Mouse (Mus musculus) cerebral cortex, adult 2 months (tissue): Measurements from ENCODE around the gene Celf5.

Source experiments
- WGBS: fragments of 180-500 bp; shearing (Covaris S2); methylation state at CpG from one replicate; pipeline ENCODE4 v1.1.7; 2018; 5-methylcytosine and 5-hydroxymethylcytosine counted together

Gene Celf5

DNA sequence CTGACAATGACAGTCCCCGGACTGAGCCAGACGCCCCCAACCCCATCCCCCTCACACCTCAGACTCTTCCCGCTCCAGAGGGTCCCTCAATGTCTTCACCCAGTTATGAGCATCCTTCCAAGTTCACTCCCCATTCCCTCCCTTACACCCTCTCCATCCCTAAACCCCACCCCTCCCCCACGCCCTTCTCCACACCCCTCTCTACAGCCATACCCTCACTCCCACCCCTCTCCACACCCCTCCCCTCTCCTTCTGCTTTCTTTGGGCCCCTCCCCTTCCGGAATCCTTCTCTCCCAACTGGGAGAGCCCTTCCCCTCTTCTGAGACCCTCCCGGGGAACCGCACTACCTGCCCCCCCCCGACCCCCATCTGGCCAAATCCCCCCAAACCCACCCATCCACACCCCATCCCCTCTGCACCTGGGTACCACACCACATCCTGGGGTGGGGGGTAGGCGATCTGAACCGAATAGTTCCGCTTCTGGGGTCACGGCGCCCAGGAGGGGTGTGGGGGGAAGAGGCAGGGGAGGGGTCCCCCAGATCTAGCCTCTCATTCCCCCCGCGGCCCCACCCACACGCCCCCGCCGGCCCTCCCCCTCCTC, 10.0 kb downstream of the Celf5 start:
- 2% methylated on average over 17 of the region's 18 CpGs for WGBS

DNA sequence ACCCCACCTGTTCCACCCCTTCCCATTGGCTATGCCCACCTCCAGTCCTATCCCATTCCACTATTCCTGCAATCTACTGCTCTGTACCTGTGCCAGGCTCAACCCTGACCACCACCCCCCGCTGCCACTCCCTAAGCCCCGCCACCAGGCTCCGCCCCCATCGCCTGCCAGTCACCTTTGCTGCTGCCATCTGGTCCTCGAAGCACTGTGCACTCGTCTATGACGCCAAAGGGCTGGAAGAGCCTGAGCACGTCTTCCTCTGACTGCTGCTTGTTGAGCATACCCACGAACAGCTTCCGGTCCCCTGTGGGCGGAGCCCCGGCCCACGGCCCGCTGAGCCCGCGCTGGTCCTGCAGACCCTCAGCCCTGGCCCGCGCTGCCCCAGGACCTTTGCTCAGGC, 12.1 kb downstream of the Celf5 start:
- 31% methylated on average over 18 of the region's 18 CpGs for WGBS

DNA sequence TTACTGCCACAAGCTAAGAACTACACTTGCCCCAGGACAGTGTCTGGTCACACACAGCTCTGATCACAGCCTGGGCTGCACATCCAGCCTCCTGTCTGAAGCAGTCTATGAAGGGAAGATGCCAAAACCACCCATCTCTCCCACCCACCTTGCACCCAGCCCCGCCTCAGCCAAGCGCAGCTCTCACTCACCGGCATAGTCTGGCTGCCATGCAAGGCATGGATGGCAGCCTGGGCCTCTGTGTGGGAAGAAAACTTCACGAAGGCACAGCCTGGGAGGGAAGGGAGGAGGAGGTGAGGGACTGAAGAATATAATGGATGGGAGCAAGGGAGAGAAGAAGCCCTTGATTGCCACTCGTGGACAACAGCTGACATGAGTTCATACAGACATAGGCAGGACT, 13.3 kb downstream of the Celf5 start:
- 38% methylated on average over 5 of the region's 5 CpGs for WGBS

DNA sequence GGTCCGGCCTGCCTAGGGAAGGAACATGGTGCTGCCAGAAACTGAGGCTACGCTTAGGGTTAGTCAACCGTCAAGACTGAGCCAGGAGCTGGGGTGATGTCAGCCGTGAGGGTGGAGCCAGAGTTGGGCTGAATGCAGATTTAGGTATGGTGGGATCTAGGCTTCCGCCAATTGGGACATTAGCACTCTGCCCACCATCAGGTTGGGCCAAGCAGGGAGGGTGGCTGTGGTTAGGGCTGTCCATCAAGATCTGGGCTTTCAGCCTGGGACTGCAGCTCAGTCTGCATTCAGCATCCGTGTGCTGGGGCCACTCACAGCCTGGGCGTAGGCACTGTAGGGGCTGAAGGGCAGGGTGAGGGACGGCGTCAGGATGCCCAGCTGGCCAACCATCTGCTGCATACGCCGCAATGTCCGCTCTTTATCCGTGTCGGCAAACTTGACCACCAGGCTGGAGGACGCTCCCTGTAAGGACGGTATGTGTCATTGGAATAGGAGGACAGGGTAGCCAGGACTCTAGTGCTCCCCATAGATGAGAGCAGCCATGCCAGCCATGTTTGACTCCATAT, 14.8 kb downstream of the Celf5 start:
- WGBS, result 52% methylated on average over 16 of the region's 16 CpGs

DNA sequence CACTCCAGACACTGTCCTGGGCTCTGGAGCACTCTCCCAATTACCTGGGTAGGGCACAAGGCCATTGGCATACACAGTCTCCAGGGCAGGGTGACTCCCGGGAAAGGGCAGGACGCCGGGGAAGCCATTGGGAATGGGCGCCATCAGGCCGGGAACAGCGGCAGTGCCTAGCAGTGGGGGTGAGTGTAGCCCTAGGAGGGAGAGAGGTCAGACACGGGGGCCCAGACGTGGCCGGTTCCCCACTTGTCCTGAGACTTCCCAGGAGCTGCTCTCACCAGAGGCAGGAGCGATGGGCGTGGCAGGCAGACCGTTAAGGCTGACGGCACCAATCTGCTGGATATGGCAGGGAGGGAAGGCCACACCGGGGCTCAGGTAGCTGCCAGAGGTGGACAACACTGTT, 15.6 kb downstream of the Celf5 start:
- 76% methylated on average over 14 of the region's 14 CpGs for WGBS

DNA sequence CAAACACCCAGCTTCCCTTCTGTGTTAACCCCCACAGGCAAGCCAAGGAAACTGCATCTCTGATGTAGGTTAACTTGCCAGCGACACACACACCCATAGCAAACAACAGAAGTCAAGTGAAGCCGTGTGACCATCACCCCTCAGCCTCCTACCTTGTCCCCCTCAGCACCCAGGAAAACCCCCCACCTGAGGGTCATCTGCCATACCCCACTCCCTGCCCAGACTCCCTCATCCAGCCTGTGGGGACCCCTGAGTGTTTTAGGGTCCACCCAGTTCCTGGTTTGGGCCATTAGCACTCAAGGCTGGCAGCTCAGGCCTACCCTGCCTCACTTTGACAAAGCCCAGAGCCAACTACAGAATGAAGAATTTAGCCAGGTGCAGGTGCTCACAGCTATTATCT, 16.4 kb downstream of the Celf5 start:
- WGBS, result 57% methylated on average over 2 of the region's 2 CpGs

DNA sequence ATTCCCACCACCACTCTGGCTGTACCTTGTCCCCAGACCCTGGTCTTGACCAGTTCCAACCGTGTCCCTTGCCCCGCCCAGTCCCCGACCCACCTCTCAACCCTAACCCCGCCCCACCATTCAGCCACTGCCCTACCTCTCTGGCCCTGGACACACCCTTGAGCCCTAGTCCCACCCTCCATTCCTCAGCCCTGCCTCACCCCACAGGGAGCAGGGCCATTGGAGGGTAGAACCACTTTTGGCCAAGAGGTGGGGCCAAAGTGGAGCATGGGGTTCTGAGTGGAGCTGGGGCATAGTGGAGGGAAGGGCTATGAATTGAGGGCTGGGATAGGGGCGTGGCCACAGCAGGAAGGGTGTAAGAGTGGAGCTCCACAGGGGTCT, 17.3 kb downstream of the Celf5 start:
- 17% methylated on average over 5 of the region's 5 CpGs for WGBS

DNA sequence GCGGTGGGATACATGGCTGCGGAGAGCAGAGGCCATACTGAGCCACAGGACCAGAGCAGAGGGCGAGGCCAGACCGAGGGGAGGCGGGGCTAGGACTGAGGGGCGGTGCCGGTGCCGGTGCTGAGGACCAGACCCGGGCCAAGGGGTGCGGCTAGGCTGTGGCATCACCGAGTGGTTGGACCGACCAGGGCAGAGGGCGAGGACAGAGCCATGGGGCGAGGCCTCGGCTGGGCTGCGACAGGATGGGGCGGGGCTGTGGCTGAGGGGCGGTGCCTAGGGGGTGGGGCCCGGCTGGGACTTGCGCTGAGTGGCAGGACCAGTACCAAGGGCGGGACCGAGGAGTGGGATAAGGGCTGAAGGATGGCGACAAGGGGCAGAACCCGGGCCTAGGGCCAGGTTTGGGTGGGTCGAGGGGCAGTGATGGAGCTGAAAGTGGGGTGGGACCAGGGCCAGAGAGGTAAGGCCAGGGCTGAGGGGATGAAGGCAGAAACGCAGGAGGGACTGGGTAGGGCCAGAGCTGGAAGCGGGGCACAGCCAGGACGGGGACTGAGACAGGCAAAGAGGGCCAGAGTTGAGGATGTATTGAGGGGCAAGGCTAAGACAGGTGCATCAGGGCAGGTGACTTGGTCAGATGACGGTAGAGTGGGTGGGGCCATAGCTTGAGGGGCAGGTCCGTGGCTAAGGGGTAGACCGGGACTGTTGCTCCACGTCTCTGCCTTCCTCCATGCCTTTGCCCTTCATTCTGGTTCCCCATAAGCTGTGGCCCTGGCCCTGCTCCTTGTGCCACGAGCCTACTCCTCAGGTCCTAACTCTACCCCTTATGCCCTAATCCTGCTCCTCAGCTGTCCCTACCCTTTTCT, 17.9 kb downstream of the Celf5 start:
- 16% methylated on average over 32 of the region's 33 CpGs for WGBS

DNA sequence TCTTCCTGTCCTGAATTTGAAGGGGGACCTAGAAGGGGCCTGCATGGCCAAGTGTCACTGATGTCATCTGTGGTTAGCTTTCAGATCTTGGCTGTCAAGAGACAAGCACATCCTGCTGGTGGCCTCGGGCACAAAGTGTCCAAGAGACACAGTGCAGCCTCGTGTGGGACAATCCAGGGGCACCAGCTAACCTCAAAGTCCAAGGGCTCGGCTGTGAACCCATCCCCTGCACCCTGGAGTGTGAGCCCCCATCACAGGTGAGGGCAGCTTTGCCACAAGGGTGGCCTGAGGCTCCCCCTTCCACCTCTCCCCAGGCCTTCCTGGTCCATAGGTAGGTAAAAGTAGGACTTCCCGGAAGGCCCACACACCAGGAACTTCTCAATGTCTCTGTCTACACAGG, 19.0 kb downstream of the Celf5 start:
- 76% methylated on average over 4 of the region's 4 CpGs for WGBS

DNA sequence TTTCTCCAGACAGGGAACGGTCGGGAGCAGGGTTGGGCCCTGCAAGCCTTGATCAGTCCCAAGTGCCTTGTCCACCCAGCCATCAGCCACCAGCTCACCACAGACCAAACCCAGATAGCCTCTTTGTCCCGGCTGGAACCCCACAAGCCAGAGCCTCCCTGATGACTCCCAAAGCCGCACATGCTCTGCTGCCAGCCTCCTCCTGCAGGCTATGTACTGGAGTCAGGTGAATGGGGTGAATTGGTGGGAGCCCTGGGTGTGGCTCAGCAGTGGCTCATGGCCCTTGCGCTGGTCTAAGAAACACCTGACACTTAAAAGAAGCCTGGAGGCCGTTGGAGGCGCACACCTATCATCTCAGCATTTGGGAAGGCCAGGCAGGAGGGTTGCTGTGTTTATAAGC, 19.6 kb downstream of the Celf5 start:
- WGBS, result 78% methylated on average over 7 of the region's 7 CpGs

DNA sequence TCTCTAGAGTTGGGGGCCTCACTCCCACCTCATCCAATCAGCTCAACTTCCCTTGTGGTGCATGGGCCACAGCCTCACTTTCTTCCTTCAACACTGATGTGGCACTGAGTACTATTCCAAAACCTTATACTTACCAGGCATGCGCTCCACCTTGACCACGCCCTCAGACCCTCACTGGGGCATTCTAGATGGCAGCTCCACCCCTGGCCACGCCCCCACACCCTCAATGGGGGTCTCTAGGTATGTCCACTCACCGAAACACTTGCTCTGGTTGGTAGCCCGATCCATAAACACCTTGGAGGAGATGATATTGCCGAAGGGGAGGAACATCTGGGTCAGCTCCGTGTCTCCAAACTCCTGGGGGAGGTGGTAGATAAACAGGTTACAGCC, 20.1 kb downstream of the Celf5 start:
- 40% methylated on average over 7 of the region's 7 CpGs for WGBS

DNA sequence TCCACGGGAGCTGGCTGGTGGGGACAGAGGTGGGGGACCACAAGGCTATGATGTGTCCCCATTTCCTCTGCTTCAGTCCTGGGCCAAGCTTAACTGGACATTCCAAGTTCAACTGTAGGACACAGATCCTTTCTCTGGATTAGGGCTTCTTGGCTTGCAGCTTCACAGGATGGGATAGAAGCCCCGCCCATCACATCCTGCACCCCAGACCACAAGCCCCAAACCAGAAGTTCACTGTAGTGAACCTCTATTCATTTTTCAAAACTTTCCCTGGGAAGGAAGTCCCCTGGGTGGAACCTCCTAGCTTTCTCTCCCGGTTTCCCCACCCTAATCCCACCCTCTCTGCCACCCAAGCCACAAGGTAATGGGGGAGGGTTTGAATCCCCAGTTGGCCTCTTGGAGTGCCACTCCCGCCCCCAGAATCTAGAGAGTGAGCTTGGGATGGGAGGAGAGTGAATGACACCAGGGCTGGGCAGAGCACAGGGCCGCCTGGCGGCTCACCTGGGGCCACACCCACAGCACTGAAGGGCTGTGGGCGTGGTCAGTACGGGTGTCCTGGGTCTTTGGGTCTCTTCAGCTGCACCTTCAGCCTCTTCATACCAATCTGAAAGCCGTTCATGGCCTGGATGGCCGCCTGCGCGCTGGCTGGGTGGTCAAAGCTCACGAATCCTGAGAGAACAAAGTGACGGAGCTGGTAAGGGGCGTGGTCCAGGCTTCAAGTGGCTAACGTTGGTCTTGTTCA, 20.7 kb downstream of the Celf5 start:
- 25% methylated on average over 16 of the region's 16 CpGs for WGBS

DNA sequence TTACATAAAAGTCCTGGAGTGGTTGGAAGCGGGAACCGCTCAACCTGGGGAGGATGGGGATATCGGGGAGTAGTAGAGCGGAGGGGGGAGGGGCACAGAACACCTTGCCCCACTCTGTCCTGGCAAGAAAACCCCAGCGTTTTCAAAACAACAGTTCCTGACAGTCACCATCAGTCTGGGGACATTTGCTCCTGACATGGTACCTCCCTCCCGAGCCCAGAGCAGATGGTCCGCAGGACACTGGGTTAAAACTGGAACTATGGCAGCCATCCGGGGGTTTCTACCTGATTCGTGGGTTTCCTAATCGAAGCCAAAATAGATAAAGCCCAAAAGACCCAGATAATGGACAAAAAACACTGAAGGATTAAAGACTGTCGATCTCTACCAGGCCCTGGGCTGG, 21.6 kb downstream of the Celf5 start:
- 54% methylated on average over 11 of the region's 11 CpGs for WGBS

DNA sequence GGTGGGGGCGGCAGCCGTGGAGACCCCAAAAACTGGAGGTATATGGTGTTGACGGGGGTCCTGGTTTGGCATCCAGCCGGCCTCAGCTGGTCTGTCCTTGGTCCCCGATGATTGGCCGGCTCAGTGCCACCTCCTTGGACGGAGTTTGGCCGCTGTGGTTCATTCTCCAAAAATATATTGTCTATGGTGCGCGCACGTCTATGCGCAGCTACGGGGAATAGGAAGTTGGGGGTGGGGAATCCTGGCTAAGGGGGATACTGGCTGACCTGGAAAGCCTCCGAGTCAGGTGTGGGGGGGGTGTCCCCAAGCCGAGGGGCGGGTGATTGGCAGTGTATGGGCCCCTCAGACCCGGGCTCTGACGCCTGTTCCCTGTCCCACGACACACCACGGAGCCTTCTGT, 22.0 kb downstream of the Celf5 start:
- 36% methylated on average over 20 of the region's 20 CpGs for WGBS

DNA sequence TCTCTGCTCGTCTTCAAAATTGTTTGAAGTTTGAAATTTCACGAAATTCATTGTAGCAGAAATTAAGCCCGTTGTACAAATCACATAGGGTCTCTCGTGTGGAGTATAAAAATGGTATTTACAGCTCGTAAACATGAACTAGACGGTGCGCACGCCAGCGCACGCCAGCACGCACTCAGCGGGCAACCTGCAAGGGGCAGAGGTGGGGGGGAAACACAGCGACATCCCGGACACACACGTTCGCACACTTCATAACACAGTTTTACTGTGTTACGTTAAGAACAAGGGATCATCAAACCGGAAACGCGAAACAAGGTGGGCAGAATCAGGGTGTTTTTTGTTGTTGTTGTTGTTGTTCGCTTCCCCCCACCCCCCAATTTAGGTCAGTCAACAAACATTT, 23.1 kb downstream of the Celf5 start:
- WGBS, result 71% methylated on average over 21 of the region's 21 CpGs

DNA sequence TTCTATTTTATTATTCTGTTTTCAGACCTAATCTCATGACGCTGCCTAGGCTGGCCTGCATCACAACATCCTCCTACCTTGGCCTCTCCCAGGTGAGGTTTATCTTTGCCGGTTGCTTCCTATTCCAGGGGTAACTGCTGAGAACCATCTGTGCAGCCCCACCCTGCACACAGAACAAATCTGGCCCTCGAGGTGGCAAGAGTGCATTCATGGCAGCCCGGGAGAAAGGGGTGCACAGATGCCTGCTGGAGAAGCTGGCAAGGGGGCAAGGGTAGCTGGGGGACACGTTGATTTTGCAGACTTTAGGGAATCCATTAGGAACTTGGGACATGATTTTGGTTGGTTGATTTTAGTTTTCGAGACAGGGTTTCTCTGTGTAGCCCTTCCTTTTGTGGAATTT, 24.2 kb downstream of the Celf5 start:
- WGBS, result 49% methylated on average over 6 of the region's 6 CpGs

DNA sequence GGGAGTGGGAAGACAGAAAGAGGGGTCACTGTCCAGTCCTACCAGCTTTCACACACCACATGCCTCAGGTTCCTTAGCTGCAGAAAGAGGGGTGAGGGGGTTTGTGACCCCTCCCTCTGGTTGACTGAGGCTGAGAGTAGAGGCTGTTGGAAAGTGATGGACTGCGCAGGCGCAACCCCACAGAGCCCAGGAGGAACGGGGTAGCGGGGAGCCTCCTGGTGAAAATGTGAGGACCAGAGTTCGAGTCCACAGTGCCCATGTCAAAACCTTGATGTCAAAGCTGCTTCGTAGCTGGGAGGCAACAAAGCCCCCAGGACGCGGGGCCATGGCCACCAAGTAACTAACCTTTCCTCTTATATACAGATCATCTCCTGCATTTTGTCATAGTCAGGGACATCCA, 24.9 kb downstream of the Celf5 start:
- 89% methylated on average over 8 of the region's 8 CpGs for WGBS

DNA sequence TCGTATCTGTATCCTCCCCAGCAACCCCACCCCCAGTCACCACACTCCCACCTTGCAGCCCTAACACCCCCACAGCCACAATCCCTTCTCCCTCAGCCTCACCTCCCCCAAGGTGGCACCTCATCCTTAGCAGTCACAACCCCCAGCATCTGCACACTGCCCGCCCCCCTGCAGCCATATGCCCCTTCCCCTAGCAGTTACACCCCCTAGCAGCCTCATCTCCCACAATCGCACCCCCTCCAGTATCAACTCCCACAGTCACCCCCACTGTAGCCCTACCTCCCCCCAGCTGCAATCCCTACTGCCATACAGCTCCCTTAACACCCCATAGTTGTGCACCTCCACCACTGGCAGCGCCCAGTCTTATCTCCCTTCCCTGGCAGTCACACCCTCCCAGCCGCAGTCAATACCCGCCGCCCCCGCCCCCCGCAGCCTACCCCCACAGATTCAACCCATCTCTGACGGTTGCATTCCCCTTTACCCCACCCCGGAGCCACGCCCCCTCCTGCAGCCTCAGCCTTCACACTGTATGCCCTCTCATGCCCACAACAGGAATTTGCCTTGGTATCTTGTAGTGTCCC, 25.4 kb downstream of the Celf5 start:
- 45% methylated on average over 12 of the region's 12 CpGs for WGBS

DNA sequence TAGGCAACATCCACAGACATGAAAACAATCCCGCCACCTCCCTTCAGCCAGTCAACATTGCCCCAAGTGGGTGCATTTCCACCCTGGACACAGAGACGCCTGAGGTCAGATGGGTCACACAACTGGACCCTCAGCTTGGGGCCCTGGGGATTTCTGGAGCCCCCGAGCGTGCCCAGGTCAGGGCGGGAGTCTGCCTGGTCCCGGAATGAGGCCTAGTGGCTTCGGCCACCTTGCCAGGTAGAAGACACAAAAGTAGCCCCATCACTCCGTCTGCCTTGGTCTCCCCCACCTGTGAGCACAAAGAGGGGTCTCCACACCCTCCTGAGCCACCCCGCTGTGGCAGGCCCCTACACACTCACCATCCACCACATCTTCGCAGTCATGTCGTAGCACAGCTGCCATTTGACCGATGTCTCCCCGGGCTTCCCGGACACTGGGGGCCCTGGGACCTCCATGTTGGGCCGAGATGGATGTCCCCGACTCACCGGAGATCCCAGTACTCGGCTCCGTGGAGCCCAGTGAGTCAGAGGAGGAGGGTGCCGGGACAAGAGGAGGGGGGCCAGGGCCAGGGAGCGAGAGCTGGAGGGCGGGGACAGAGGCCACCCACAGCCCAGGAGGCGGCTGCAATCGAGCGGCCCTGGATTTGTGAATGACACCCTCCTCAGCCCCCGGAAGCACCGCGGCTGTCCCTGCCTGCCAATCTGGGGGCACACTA, 27.2 kb downstream of the Celf5 start, which contains the start of gene Nfic:
Gene Nfic, minus strand, starts transcription at position 455 of the 715 bp plus-strand sequence.
- 64% methylated on average over 28 of the region's 28 CpGs for WGBS

DNA sequence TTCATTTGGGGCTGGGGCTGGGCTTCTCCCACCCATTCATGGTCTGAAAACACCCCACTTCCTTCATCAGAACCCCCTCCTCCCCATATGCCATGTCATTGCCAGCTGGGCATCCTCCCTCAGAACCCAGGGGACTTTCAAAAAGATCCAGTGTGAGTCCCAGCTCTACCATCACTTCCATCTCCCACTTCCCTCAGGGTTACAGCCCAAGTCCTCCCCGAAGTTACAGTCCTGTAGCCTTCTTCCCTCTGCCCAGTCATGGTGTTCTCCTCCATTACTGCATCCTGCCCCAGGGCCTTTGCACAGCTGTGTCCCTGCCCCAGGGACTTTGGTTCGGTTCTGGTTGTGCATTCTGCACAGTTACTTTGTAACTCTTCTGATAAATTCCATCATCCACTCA, 28.4 kb downstream of the Celf5 start:
- 93% methylated on average over 2 of the region's 2 CpGs for WGBS

DNA sequence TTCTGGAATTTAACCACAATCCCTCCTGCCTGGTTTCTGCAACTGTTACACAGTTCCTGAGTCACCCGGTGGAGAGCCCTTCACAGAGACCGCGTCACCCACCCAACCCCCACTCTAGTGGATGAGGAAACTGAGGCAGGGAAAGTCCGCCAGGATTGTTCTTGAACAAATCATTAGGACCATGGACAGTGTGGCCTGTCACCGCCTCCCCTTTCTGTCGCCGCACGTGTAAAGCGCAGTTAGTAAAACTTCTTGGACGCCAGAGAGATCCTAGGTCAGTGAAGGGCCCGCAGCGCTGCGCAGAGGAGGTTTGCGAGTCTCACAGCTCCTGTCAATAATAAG, 29.6 kb downstream of the Celf5 start:
- WGBS, result 5% methylated on average over 14 of the region's 14 CpGs
